Mouse (Mus musculus): ENCODE measurements around the gene Ddc. TPM values are rescaled to one million over a fixed set of nuclear protein-coding genes. Genes with fewer than 3 reads are reported as not detected.
A peak's percentile ranks its signal among the peaks of the same experiment; 100 is the strongest.

Gene Ddc
- total and polyA plus RNA-seq, 3 experiments: 0.17 to 0.33 TPM; not detected in 1

DNA sequence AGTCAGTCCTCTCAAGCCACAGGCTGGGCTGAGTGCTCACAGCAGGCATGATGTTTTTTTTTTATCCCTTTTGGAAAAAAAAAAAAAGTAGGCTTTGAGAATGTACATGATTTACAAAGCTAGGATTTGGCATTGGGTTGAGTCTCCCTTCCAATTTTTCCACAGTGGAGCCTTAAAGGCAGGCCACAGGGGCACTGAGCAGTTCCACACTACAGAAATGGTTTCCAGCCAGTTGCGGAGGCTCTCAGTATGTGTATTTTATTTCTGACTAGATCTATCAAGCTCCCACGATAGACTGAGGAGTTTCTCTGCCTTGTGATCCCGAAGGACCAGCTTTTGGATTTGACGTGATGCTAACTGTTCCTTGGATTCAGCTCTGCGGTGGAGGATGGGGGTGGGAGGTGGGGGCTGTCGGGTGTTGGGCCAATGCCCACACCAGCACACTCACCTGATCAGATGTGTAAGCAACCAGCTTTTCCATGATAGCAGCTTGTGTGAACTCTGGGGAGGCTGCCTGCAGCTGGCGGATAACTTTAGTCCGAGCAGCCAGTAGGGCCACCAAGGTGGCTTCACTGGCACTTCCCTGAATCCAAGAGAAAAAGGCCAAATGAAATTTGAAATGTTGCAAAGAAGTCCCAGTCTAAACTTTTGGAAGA, 33.4 kb downstream of the Ddc start:
- dilution Hi-C loops (cut with MboI; ENCODE audit: extremely low pct_ligation_motif_present, extremely low pct_unique_long_range_greater_than_20kb, low sequenced_read_pairs): no loop called here

DNA sequence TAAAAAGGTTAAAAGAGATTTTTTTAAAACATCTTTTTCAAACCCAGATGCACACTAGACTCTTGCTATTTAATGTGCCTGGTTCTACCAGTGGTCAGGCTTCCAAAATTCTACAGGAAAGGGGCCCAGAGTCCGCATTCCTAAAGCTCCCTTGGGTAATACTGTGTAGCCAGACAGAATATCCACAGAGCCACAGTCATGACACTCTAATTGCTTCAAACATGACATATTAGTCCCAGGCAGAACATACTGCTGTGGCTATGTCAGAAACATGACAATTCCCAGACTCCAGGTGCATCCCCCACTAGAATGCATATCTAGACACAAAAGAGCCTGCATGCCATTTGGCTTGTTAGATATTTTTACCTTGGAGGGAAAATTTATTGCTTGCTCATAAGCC, 35.4 kb downstream of the Ddc start:
- dilution Hi-C loops (cut with MboI; ENCODE audit: extremely low pct_ligation_motif_present, extremely low pct_unique_long_range_greater_than_20kb, low sequenced_read_pairs): no loop called here

More for the DNA sequence above, 33.4 kb downstream of the Ddc start:
- no peak overlapping the region for H3K27ac ChIP-seq (ENCODE audit: insufficient read depth, low read depth)
- no peak for DNase-seq (ENCODE audit: extremely low read depth)
- no peak overlapping the region for H3K4me3 ChIP-seq (replicated peaks in 1 of 3; ENCODE audit: low read depth in 2 of 3, low read length in 2 of 3, poor library complexity in 1 of 3)
- H3K9ac ChIP-seq (ENCODE audit: insufficient read depth, low read depth): no peak overlapping the region
- H3K79me2 ChIP-seq (replicated peaks; ENCODE audit: control insufficient read depth, extremely low read depth, insufficient read depth, poor library complexity, severe bottlenecking): no peaks in the 10 kb centered on the region
- in situ Hi-C loops (cut with MboI; ENCODE audit: low pct_ligation_motif_present, low pct_unique_long_range_greater_than_20kb, low sequenced_read_pairs): no loop called here
- no peaks in the 10 kb centered on the region for H3K36me3 ChIP-seq (replicated peaks in 1 of 2; ENCODE audit: control insufficient read depth in 1 of 2, insufficient read depth in 1 of 2, low read length in 1 of 2)
- H3K4me1 ChIP-seq (ENCODE audit: control insufficient read depth in 1 of 2, insufficient read depth in 2 of 2): no peaks in the 10 kb centered on the region
- TF ChIP-seq USF2 (conservative IDR thresholded peaks at IDR 0.05; ENCODE audit: low read depth, low read length): no peak
- TF ChIP-seq RCOR1 (conservative IDR thresholded peaks at IDR 0.05; ENCODE audit: low read depth, low read length): no peak
- no peak for TF ChIP-seq UBTF (IDR thresholded peaks at IDR 0.05; ENCODE audit: low read depth, low read length)
- no peak for TF ChIP-seq SMC3 (IDR thresholded peaks at IDR 0.05; ENCODE audit: low read depth, low read length)
- TF ChIP-seq MEF2A (IDR thresholded peaks at IDR 0.05; ENCODE audit: borderline replicate concordance, low read depth, low read length): no peak
- TF ChIP-seq ZKSCAN1 (IDR thresholded peaks at IDR 0.05; ENCODE audit: borderline replicate concordance, low read depth, low read length): no peak
- H3K9me3 ChIP-seq (replicated peaks; ENCODE audit: low read length): no peaks in the 10 kb centered on the region
- H3K27me3 ChIP-seq (replicated peaks): no peaks in the 10 kb centered on the region
- H3K4me2 ChIP-seq (ENCODE audit: insufficient read depth, low read depth, poor library complexity, severe bottlenecking): no peak overlapping the region

DNA sequence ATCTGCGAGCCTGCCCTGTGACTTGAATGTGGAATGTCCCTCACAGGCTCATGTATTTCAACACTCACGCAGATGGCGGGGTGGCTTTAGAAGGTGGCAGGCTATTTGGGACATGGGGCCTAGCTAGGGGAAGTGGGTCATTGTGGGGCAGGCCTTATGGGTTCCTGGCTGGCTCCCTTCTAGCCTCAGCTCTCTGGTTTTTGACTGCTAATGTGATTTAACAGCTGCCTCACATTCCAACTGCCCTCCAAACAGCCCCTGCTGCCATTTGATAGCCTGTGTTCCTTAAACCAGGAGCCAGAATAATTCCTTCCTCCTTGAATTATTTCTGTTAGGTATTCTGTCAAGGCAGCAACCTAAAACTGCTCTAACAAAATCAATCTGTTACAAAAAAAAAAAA, 41.0 kb downstream of the Ddc start:
- Histone ChIP-seq H3K79me2 (replicated peaks; ENCODE audit: control insufficient read depth, extremely low read depth, insufficient read depth, poor library complexity, severe bottlenecking) (no peaks in the 10 kb centered on the region), H3K4me1 (ENCODE audit: control insufficient read depth in 1 of 2, insufficient read depth in 2 of 2) (peaks cover 0 to 16% of the 10 kb centered on the region in 2 experiments; a peak in 2 of 4 replicates), H3K9me3 (replicated peaks; ENCODE audit: low read length) (peaks cover 4% of the 10 kb centered on the region), H3K4me3 (replicated peaks in 1 of 3; ENCODE audit: low read depth in 2 of 3, low read length in 2 of 3, poor library complexity in 1 of 3) (no peak overlapping the region), H3K27ac (ENCODE audit: insufficient read depth, low read depth) (no peak overlapping the region), H3K9ac (ENCODE audit: insufficient read depth, low read depth) (no peak overlapping the region), H3K36me3 (replicated peaks in 1 of 2; ENCODE audit: control insufficient read depth in 1 of 2, insufficient read depth in 1 of 2, low read length in 1 of 2) (no peaks in the 10 kb centered on the region), H3K27me3 (replicated peaks) (no peaks in the 10 kb centered on the region), H3K4me2 (ENCODE audit: insufficient read depth, low read depth, poor library complexity, severe bottlenecking) (no peak overlapping the region)
- in situ Hi-C loops (cut with MboI; ENCODE audit: low pct_ligation_motif_present, low pct_unique_long_range_greater_than_20kb, low sequenced_read_pairs) (no loop called here), dilution Hi-C loops (cut with MboI; ENCODE audit: extremely low pct_ligation_motif_present, extremely low pct_unique_long_range_greater_than_20kb, low sequenced_read_pairs) (no loop called here)
- DNase-seq (ENCODE audit: extremely low read depth): no peak
- TF ChIP-seq NELFE (IDR thresholded peaks at IDR 0.05; ENCODE audit: low read depth, low read length) (no peak), KAT2A (IDR thresholded peaks at IDR 0.05; ENCODE audit: insufficient replicate concordance, low read length) (no peak), ZNF384 (IDR thresholded peaks at IDR 0.05; ENCODE audit: low read depth, low read length) (0 out of 2 replicates have a peak, but pooled peaks have one; percentile 6)

More for the DNA sequence above, 35.4 kb downstream of the Ddc start:
- Histone ChIP-seq H3K4me1 (ENCODE audit: control insufficient read depth in 1 of 2, insufficient read depth in 2 of 2) (no peaks in the 10 kb centered on the region), H3K36me3 (replicated peaks in 1 of 2; ENCODE audit: control insufficient read depth in 1 of 2, insufficient read depth in 1 of 2, low read length in 1 of 2) (no peaks in the 10 kb centered on the region), H3K4me2 (ENCODE audit: insufficient read depth, low read depth, poor library complexity, severe bottlenecking) (no peak overlapping the region), H3K79me2 (replicated peaks; ENCODE audit: control insufficient read depth, extremely low read depth, insufficient read depth, poor library complexity, severe bottlenecking) (no peaks in the 10 kb centered on the region), H3K27ac (ENCODE audit: insufficient read depth, low read depth) (no peak overlapping the region), H3K4me3 (replicated peaks in 1 of 3; ENCODE audit: low read depth in 2 of 3, low read length in 2 of 3, poor library complexity in 1 of 3) (no peak overlapping the region), H3K27me3 (replicated peaks) (no peaks in the 10 kb centered on the region), H3K9ac (ENCODE audit: insufficient read depth, low read depth) (no peak overlapping the region), H3K9me3 (replicated peaks; ENCODE audit: low read length) (no peaks in the 10 kb centered on the region)
- no peak for DNase-seq (ENCODE audit: extremely low read depth)
- in situ Hi-C loops (cut with MboI; ENCODE audit: low pct_ligation_motif_present, low pct_unique_long_range_greater_than_20kb, low sequenced_read_pairs): no loop called here
- TF ChIP-seq CHD2 (IDR thresholded peaks at IDR 0.05; ENCODE audit: low read length): no peak
- no peak for TF ChIP-seq TBP (conservative IDR thresholded peaks at IDR 0.05; ENCODE audit: low read depth, low read length)
- no peak for TF ChIP-seq ZNF384 (IDR thresholded peaks at IDR 0.05; ENCODE audit: low read depth, low read length)

Measured in CH12.LX (cell line).